Mouse (Mus musculus): ENCODE measurements at regions not wholly inside any gene's neighbourhood (a gene's known extent, or its start where the extent isn't known, plus 50 kb on each side); places are given as distances from the start of the nearest gene placed in this dataset.

- peak; percentile 12 to 21 for DNase-seq
These were observed 195.6 kb upstream of the Gm21798 start for GRCm38 (mm10) chr15:64621876-64622275.

GRCm38 (mm10) chr15:64622591-64622990, 194.9 kb upstream of the Gm21798 start:
- DNase-seq: peak; percentile 54 to 74

DNA sequence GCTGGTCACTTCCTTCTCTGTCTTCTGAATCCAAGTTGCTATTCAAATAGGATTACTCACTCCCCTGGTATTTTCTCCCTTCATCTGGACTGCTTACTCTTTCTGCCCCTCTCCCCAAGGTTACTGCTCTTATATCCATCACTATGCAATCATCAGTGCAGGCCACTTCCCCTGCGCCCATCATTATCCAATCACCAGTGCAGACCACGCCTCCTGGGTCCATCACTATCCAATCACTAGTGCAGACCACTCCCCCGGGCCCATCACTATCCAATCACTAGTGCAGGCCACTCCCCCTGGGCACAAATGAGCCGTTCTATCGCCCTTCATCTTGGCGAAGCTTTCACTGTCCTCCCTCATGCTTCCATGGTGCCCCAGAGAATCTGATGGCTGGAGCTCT, 191.1 kb upstream of the Gm21798 start:
- DNase-seq: no peak

GRCm38 (mm10) chr15:64627258-64627657, 190.2 kb upstream of the Gm21798 start:
- peak; percentile 76 to 88 for DNase-seq

Data from heart, adult 18-20 months (tissue).